ENCODE assay signal across 8 mouse cellular contexts in genomic region chr6:135167380-135168311, GRCm38 (mm10). TPM values are rescaled to one million over a fixed set of nuclear protein-coding genes. Genes with fewer than 3 reads are reported as not detected.
A peak's percentile ranks its signal among the peaks of the same experiment; 100 is the strongest.
DNase-seq lines count a peak whose midpoint lies in the region; ATAC-seq and TF ChIP-seq lines count a peak whose summit lies in the region.

No protein-coding gene starts in this region.

- intact Hi-C loops in gastrocnemius, adult 2 months (cut with DNase I) = no loop called here

- no peaks in the 10 kb centered on the region; the same call in 1 of the 2 replicates for H3K27me3 ChIP-seq in hindbrain, embryonic 16.5 days (replicated peaks; ENCODE audit: control insufficient read depth, insufficient read depth, low read length)
- peaks cover 9% of the 10 kb centered on the region for H3K27me3 ChIP-seq in megakaryocyte, embryonic 14.5 days (replicated peaks)

- peak overlapping the region; percentile 92 for H3K4me3 ChIP-seq in gastrocnemius, adult 2 months
- H3K4me3 ChIP-seq in hindbrain, embryonic 16.5 days (ENCODE audit: low read length) = peak overlapping the region; percentile 65
- peak overlapping the region; percentile 96 for H3K4me3 ChIP-seq in megakaryocyte, embryonic 14.5 days (replicated peaks)

- peak; percentile 82 for ATAC-seq in common myeloid progenitor, adult 5-6 weeks (replicated peaks; ENCODE audit: low read depth, poor library complexity, severe bottlenecking)
- ATAC-seq in hindbrain, embryonic 16.5 days = peak; percentile 93

- peak overlapping the region; percentile 93 for H3K4me2 ChIP-seq in hindbrain, embryonic 16.5 days (ENCODE audit: low read length)

- TF ChIP-seq CTCF in gastrocnemius, adult 2 months (IDR thresholded peaks at IDR 0.05) = no peak

- H3K9ac ChIP-seq in hindbrain, embryonic 16.5 days (ENCODE audit: low read depth, low read length) = peak overlapping the region; percentile 76

- H3K9me3 ChIP-seq in hindbrain, embryonic 16.5 days (ENCODE audit: control insufficient read depth, low read length) = no peaks in the 10 kb centered on the region
- H3K9me3 ChIP-seq in megakaryocyte, embryonic 14.5 days = peaks cover 2% of the 10 kb centered on the region

- 4% methylated on average over 46 of the region's 46 CpGs for WGBS in hindbrain, embryonic 16.5 days

- no peaks in the 10 kb centered on the region for H3K36me3 ChIP-seq in hindbrain, embryonic 16.5 days (ENCODE audit: control insufficient read depth, insufficient read depth, low read length)
- peaks cover 4% of the 10 kb centered on the region for H3K36me3 ChIP-seq in megakaryocyte, embryonic 14.5 days (replicated peaks; ENCODE audit: low read length)

- peak; percentile 87 to 94 for DNase-seq in adrenal gland, adult (ENCODE audit: inconsistent age in 2 of 2, low spot score in 1 of 2)
- peak; percentile 92 for DNase-seq in gastrocnemius, adult 2 months
- peak; percentile 49 to 72 for DNase-seq in left cerebral cortex, adult 9 months (ENCODE audit: low spot score in 2 of 2)
- peak; percentile 83 for DNase-seq in right cerebral cortex, postnatal 14 days
- peak; percentile 88 for DNase-seq in urinary bladder, postnatal 25 days (ENCODE audit: low spot score)

- H3K4me1 ChIP-seq in hindbrain, embryonic 16.5 days (ENCODE audit: control insufficient read depth, insufficient read depth, low read depth, low read length) = peaks cover 2% of the 10 kb centered on the region; the same call in 1 of the 2 replicates
- peaks cover 15% of the 10 kb centered on the region for H3K4me1 ChIP-seq in megakaryocyte, embryonic 14.5 days

- H3K27ac ChIP-seq in gastrocnemius, adult 2 months = peak overlapping the region; percentile 81
- H3K27ac ChIP-seq in hindbrain, embryonic 16.5 days (ENCODE audit: low read depth, low read length) = peak overlapping the region; percentile 72

RNA-seq across cellular contexts. Expression of gene Fam234b, which starts 30.1 kb away (rescaled TPM):
- 15.9 and 26.0 TPM in 2 replicates for total RNA-seq in common myeloid progenitor, adult 5-6 weeks (2017)
- total RNA-seq in gastrocnemius, adult 2 months (2021) = 1 to 10 TPM; 2.7 to 3.8 TPM
- 110 and 120 TPM in 2 replicates for polyA plus RNA-seq in hindbrain, embryonic 16.5 days (2015; fragmentation: Nextera tagmentation; extraction: Ambion mirVana)
- 1.1 and 2.3 TPM in 2 replicates for polyA plus RNA-seq in megakaryocyte, embryonic 14.5 days (2012; ENCODE audit: insufficient read depth, low replicate concordance)

RNA-seq across cellular contexts. Expression of gene Hebp1, which starts 30.2 kb away (rescaled TPM):
- 28.5 and 30.1 TPM in 2 replicates for total RNA-seq in common myeloid progenitor, adult 5-6 weeks (2017)
- total RNA-seq in gastrocnemius, adult 2 months (2021) = 10 to 100 TPM in 1 of 2 experiments, 1 to 10 TPM in 1; 3.8 to 10.3 TPM
- polyA plus RNA-seq in hindbrain, embryonic 16.5 days (2015; fragmentation: Nextera tagmentation; extraction: Ambion mirVana) = 5.9 and 9.4 TPM in 2 replicates
- polyA plus RNA-seq in megakaryocyte, embryonic 14.5 days (2012; ENCODE audit: insufficient read depth, low replicate concordance) = 3.9 TPM in 1 of 2 replicates, not detected in the other

RNA-seq across cellular contexts. Expression of gene Gprc5d, which starts 49.6 kb away (rescaled TPM):
- total RNA-seq in common myeloid progenitor, adult 5-6 weeks (2017) = not detected in 2 replicates
- total RNA-seq in gastrocnemius, adult 2 months (2021) = not detected
- not detected in 2 replicates for polyA plus RNA-seq in hindbrain, embryonic 16.5 days (2015; fragmentation: Nextera tagmentation; extraction: Ambion mirVana)
- polyA plus RNA-seq in megakaryocyte, embryonic 14.5 days (2012; ENCODE audit: insufficient read depth, low replicate concordance) = not detected in 2 replicates

Comparison
In these comparisons a context has a peak if more than half of its experiments do, and no peak if none do; other contexts are left out.
1. Peak in every context shown above with its lines: DNase-seq, ATAC-seq, H3K4me3 ChIP-seq and H3K27ac ChIP-seq.